Mouse (Mus musculus) A20 (cell line): ENCODE results near the gene Kcnip1.

Source experiments
- DNase-seq: peaks from one replicate; pipeline ENCODE4 v3.0.0-alpha.2; 2011; ENCODE audit warnings: low read depth, low spot score

Kcnip1 gene

GRCm38 (mm10) chr11:33766976-33767938 lies 225.7 kb downstream of the Kcnip1 start:
- DNase-seq = peak; percentile 49

DNA sequence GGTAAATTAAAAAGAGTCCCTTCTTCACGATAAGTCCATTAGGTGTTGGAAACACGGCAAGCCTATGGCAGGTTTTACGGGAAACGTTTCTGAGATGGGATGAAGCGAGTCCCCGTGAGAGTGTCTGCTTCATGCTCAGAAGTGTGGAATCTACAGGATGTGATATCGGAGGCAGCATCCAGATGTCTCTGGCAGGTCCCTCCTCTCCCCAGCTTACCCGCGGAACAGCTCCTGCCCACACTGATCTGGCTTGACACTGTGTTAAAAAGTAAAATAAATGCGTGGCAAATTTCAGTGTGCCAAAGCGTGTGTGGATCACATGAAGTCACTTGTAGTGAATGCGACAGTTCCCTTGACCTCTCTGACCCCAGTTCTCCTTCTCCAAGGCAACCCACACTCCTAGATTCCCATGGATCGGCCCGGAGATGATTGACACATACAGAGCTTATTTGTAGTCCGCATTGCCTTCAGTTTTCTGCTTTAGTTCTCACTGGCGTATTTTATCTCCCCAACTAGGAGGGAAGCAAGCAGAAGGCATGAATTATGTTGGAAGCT lies 231.7 kb downstream of the Kcnip1 start:
- DNase-seq = no peak

DNA sequence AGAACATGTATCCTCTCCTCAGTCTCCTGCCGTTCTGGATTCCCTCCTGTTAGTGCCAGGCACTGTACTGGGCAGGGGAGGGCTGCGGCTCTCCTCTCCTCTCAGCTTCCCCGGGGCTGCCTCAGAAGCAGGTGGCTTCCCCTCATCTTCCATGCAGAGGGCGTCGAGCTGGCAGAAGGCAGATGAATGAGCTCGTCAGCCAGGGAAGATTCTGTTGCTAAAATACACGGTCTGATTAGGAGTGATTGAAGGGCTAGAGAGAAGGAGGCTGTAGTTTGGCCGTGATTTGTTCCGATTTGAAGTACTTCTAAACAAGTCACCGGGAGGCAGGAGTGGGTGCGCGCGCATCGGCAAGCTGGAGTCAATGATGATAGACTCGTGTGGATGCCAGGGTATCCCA lies 236.3 kb downstream of the Kcnip1 start:
- no peak for DNase-seq

DNA sequence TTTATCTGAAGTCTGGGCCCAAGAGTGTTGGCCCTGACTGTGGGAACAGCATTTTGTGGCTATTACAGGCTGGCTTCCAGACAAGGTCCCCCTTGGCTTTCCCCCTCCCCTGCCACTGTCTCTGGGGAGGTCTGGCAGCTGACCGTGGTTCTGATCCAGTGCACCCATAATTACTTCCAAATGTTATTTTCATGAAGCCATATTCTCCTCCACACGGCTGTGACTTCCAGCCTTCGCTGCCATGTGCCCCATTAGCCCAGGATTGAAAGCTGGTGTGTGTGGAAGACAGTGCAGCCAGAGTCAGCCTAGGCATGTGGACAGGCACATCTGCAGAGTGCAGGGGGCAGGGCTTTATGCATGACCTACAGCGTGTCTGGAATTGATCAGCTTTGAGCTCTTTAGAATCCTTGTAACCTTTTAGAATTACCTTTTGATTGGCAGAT lies 240.5 kb downstream of the Kcnip1 start:
- no peak for DNase-seq

DNA sequence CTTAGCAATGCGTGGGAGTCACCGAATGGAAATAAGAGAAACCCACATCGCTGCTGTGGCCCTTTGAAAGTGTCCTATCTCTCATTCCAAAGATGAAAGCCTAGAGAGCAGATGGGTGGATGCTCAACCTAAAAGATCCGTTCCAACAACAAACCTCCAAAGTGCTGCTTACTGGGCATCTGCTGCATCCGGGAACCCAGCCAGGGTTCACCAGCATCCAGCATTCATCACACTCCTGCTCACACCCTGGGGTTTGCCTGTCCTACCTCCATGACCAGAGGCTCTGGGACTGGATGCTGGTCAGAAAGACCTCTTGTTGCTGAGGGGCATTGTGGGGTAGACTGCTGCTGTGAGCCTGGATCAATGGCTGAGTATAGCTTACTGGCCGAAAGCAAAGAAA lies 241.4 kb downstream of the Kcnip1 start:
- DNase-seq = no peak

GRCm38 (mm10) chr11:33749979-33750378 lies 243.0 kb downstream of the Kcnip1 start:
- DNase-seq = peak; percentile 9

DNA sequence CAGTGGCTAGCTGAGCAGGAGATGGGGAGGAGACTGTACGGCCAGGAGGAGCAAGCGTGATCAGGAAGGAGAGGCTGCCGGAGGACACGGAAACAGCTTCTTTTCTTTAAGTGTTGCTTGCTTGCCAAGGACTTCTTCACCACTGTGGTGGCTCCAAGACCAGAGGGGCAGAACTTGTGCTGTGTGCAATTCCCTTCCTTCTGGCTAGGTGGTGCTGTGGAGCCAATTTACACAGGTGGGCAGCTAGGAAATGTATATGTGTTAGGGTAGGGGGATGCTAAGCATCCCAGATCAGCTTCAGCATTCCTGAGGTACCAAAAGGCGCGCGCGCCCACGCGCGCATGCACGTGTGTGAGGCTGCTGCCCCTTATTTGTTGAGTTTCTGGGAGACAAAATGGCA lies 243.5 kb downstream of the Kcnip1 start:
- DNase-seq = peak; percentile 34

- no peak for DNase-seq
Measured at GRCm38 (mm10) chr11:33748754-33749153, 244.2 kb downstream of the Kcnip1 start.

DNA sequence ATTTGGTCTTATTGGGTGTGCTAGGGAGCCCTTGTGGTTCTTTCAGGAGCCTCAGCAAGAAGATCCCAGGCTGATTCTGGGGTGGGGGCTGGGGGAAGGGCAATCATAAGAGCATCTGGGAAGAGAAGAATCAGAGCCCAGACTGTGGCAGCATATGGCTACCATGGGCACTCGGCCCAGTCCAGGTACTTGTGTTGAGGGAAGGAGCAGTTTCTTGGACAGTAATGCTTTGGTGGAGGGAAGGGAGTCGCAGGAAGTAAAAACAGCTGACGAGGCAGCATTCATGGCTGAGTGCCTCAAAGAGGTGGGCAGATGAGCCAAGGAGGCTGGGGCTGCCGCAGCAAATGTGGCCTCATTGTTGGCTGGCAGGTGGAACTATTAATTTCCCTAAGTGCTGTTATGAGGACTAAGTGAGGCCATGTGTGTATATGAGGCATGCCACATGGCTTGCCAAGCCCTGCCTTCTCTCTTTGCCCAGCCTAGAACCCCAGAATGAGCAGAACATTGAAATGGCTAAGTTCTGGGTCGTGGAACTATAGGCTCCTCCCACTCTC lies 245.5 kb downstream of the Kcnip1 start:
- DNase-seq = no peak

DNA sequence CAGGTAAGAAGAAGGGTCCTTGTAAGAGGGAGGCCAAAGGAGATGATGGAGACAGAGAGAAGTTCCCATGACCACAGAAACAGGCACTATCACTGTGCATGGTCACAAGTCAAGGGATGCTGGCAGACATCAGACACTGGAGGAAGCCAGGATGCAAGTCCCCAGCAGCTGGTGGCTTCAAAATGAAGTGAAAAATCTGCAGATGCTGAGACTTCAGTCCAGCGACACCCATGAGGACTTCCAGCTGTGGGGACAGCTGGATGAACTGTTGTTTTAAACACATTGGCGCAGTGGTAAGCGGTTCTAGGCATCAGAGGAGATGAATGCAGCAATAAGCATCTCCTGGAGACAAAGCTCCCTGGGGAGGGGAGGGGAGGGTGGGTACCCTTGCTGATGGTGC lies 246.6 kb downstream of the Kcnip1 start:
- no peak for DNase-seq

- no peak for DNase-seq
Measured at GRCm38 (mm10) chr11:33745821-33746329, 247.1 kb downstream of the Kcnip1 start.

DNA sequence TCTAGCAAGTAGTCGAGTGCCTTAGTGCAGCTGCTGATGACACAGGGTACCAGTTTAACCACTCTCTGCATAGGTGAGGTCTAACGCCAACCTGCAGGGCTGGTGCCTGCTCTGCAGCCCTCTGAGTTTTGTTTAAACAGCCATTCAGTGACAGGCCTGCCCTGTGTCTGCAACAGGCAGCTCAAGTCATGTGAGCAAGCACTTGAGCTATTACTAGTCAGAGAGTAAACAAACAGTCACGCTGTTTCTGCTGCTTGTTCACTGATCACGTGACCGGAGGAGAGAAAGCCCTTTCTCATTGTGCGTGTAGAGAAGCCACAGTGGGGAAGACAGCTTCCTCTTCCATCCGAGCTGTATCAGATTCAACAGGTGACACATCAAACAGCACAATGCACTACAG lies 248.5 kb downstream of the Kcnip1 start:
- peak; percentile 7 for DNase-seq

DNA sequence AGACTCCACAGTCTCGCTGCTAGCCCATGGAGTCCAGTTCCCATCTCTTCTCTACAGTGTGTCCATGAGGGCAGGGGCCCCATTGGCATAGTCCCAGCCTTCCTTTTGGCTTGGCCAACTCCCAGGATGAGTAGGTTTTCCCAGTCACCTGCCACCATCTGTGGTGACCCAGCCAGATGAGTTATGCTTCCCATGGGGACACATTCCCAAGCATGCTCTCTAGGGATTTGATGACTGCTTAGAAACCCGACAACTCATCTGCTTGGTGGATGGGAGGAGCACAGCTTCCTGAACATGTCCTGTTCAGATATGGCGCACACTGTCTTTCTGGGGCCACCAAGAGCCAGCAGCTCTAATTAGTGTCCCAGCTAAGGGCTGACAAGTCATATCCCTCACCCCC lies 252.8 kb downstream of the Kcnip1 start:
- DNase-seq = no peak

DNA sequence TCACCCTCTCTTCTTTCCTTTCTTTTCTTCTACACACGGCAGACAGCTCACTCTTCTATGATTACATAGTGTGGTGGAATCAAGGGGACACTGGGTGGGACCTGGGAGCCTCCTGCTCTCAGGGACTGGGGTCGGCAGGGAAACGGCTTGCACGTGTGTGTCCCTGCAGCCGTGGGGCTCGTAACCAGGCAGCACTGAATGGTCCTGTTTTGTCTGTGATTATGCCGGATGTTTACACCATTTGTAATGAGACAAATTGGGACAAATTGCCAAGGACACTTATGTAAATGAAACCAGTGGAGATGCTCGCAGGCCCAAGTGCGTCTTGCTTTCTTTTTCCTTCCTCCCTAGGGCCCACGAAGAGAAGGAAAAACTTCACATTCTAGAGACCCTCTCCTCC lies 256.5 kb downstream of the Kcnip1 start:
- no peak for DNase-seq

GRCm38 (mm10) chr11:33733269-33733668 lies 259.7 kb downstream of the Kcnip1 start:
- peak; percentile 48 for DNase-seq

GRCm38 (mm10) chr11:33732358-33732757 lies 260.6 kb downstream of the Kcnip1 start:
- DNase-seq = no peak

- peak; percentile 55 for DNase-seq
Measured at GRCm38 (mm10) chr11:33721297-33721696, 271.7 kb downstream of the Kcnip1 start.

DNA sequence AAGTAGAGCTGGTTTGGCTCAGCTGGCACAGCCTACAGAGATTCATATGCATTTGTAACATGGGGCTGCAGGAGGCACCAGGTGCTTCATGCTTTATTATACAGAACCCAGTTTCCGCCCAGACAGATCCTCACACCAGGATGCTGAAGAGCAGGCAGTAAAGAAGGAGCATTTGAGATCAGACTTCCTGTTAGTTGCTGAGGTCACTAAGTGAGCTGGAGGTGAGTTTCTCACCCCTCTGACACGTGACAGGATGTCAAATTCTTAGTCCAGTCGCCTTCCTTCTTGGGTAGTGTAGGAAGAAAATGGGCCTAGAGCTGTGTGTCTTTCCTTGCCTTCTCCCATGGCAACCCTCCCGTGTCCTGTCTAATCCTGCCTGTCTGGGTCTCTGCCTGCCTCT lies 286.2 kb downstream of the Kcnip1 start:
- no peak for DNase-seq

DNA sequence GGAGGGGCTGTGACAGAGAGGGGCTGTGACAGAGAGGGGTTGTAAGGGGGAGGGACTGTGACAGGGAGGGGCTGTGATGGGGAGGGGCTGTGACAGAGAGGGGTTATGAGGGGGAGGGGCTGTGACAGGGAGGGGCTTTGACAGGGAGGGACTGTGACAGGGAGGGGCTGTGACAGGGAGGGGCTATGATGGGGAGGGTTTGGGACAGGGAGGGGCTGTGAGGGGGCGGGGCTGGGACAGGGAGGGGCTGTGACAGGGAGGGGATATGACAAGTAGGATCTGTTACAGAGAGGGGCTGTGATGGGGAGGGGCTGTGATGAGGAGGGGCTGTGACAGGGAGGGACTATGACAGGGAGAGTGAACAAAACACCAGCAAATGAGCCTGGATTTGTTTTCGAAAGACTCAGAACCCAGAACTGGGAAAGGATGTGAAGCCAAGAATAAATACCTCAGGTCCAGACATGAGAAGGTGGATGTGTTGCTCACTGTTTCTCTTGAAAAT lies 290.9 kb downstream of the Kcnip1 start:
- DNase-seq = no peak

GRCm38 (mm10) chr11:33701236-33701957 lies 291.6 kb downstream of the Kcnip1 start:
- DNase-seq = no peak

GRCm38 (mm10) chr11:33700725-33701124 lies 292.2 kb downstream of the Kcnip1 start:
- peak; percentile 7 for DNase-seq

- DNase-seq = no peak
Measured at GRCm38 (mm10) chr11:33690181-33690580, 302.8 kb downstream of the Kcnip1 start.
